Mouse (Mus musculus) forebrain, embryonic 10.5 days (tissue): ENCODE data around the gene Cxcl14. TPM values are rescaled to one million over a fixed set of nuclear protein-coding genes. Genes with fewer than 3 reads are reported as not detected.
A peak's percentile ranks its signal among the peaks of the same experiment; 100 is the strongest.

ENCODE experiments used
- DNase-seq: peaks from one replicate; pipeline ENCODE4 v3.0.0-alpha.2; 2017; ENCODE audit warnings: low spot score; ENCODE audit errors: extremely low spot score
- H3K27ac ChIP-seq: fragments of 300-500 bp; sonication (generic); 2 replicates; pipeline ENCODE4 v1.5.1; 2016; ENCODE audit warnings: mild to moderate bottlenecking
- H3K27me3 ChIP-seq: fragments of 300-500 bp; sonication (generic); 2 replicates; pipeline ENCODE4 v1.6.1; 2016; ENCODE audit warnings: mild to moderate bottlenecking; ENCODE audit not compliant: poor library complexity, severe bottlenecking
- H3K36me3 ChIP-seq: fragments of 300-500 bp; sonication (generic); replicated peaks from 2 replicates; pipeline ENCODE4 v1.6.1; 2016; ENCODE audit warnings: mild to moderate bottlenecking, moderate library complexity
- H3K4me1 ChIP-seq: fragments of 300-500 bp; sonication (generic); 2 replicates; pipeline ENCODE4 v1.6.1; 2016
- H3K4me3 ChIP-seq: fragments of 300-500 bp; sonication (generic); 2 replicates; pipeline ENCODE4 v1.5.1; 2016; ENCODE audit warnings: mild to moderate bottlenecking, moderate library complexity
- H3K9me3 ChIP-seq: fragments of 300-500 bp; sonication (generic); 2 replicates; pipeline ENCODE4 v1.6.1; 2016; ENCODE audit warnings: mild to moderate bottlenecking, moderate library complexity
- WGBS: fragments of 180-500 bp; shearing (Covaris S2); methylation state at CpG from one replicate; pipeline ENCODE4 v1.1.7; 2016; 5-methylcytosine and 5-hydroxymethylcytosine counted together
- polyA plus RNA-seq: library from polyadenylated mRNA; unstranded; fragments of >200 nt; fragmentation: Nextera tagmentation; extraction: Ambion mirVana; gene quantifications from 2 replicates; pipeline ENCODE4 v1.2.1, GENCODE M21; 2016

Cxcl14 gene
- polyA plus RNA-seq, 1 experiment from 2014 or later, result 2.7 TPM

- Histone ChIP-seq H3K9me3 (no peaks in the 10 kb centered on the region), H3K36me3 (no peaks in the 10 kb centered on the region), H3K4me1 (peaks cover 8% of the 10 kb centered on the region; the same call in 1 of the 2 replicates), H3K27me3 (peaks cover 13% of the 10 kb centered on the region), H3K27ac (no peak overlapping the region), H3K4me3 (no peak overlapping the region)
- no peak for DNase-seq
- WGBS, result 95% methylated on average over 13 of the region's 13 CpGs
These were observed 13.0 kb downstream of the Cxcl14 start for GRCm38 (mm10) chr13:56283321-56283720.

GRCm38 (mm10) chr13:56280356-56280755, 16.0 kb downstream of the Cxcl14 start:
- DNase-seq, result no peak
- H3K4me3 ChIP-seq, result no peak overlapping the region
- H3K27me3 ChIP-seq, result peaks cover 12% of the 10 kb centered on the region
- 79% methylated on average over 6 of the region's 6 CpGs for WGBS
- H3K9me3 ChIP-seq, result no peaks in the 10 kb centered on the region
- no peak overlapping the region for H3K27ac ChIP-seq
- H3K4me1 ChIP-seq, result 0 out of 2 replicates have a peak, but pooled peaks cover 4% of the 10 kb centered on the region
- no peaks in the 10 kb centered on the region for H3K36me3 ChIP-seq

GRCm38 (mm10) chr13:56279439-56279838, 16.9 kb downstream of the Cxcl14 start:
- H3K9me3 ChIP-seq, result no peaks in the 10 kb centered on the region
- 26% methylated on average over 8 of the region's 8 CpGs for WGBS
- H3K36me3 ChIP-seq, result no peaks in the 10 kb centered on the region
- H3K27me3 ChIP-seq, result peaks cover 14% of the 10 kb centered on the region
- H3K4me1 ChIP-seq, result no peaks in the 10 kb centered on the region
- H3K27ac ChIP-seq, result no peak overlapping the region
- H3K4me3 ChIP-seq, result no peak overlapping the region
- peak; percentile 87 for DNase-seq

- Histone ChIP-seq H3K4me1 (no peaks in the 10 kb centered on the region), H3K9me3 (peaks cover 13% of the 10 kb centered on the region; the same call in 1 of the 2 replicates), H3K4me3 (no peak overlapping the region), H3K36me3 (no peaks in the 10 kb centered on the region), H3K27me3 (peaks cover 14% of the 10 kb centered on the region), H3K27ac (no peak overlapping the region)
- WGBS, result 75% methylated on average over 2 of the region's 2 CpGs
- no peak for DNase-seq
These were observed 21.2 kb downstream of the Cxcl14 start for GRCm38 (mm10) chr13:56275171-56275570.

- Histone ChIP-seq H3K4me1 (0 out of 2 replicates have a peak, but pooled peaks cover 5% of the 10 kb centered on the region), H3K27ac (no peak overlapping the region), H3K27me3 (peaks cover 19% of the 10 kb centered on the region), H3K36me3 (no peaks in the 10 kb centered on the region), H3K9me3 (peaks cover 13% of the 10 kb centered on the region; the same call in 1 of the 2 replicates), H3K4me3 (no peak overlapping the region)
- WGBS, result 76% methylated on average over 13 of the region's 13 CpGs
- DNase-seq, result no peak
These were observed 26.2 kb downstream of the Cxcl14 start for GRCm38 (mm10) chr13:56270124-56270523.

- H3K4me3 ChIP-seq, result no peak overlapping the region
- H3K27ac ChIP-seq, result no peak overlapping the region
- DNase-seq, result no peak
- 0 out of 2 replicates have a peak, but pooled peaks cover 5% of the 10 kb centered on the region for H3K4me1 ChIP-seq
- H3K36me3 ChIP-seq, result no peaks in the 10 kb centered on the region
- H3K9me3 ChIP-seq, result peaks cover 13% of the 10 kb centered on the region; the same call in 1 of the 2 replicates
- peaks cover 46% of the 10 kb centered on the region for H3K27me3 ChIP-seq
- WGBS, result 73% methylated on average over 4 of the region's 4 CpGs
These were observed 29.0 kb downstream of the Cxcl14 start for GRCm38 (mm10) chr13:56267396-56267795.

GRCm38 (mm10) chr13:56266435-56266834, 29.9 kb downstream of the Cxcl14 start:
- Histone ChIP-seq H3K4me1 (peaks cover 12% of the 10 kb centered on the region), H3K4me3 (no peak overlapping the region), H3K36me3 (no peaks in the 10 kb centered on the region), H3K9me3 (peaks cover 7% of the 10 kb centered on the region; the same call in 1 of the 2 replicates), H3K27ac (no peak overlapping the region), H3K27me3 (peaks cover 55% of the 10 kb centered on the region)
- peak; percentile 50 for DNase-seq
- WGBS, result 47% methylated on average over 8 of the region's 8 CpGs

GRCm38 (mm10) chr13:56265661-56266060, 30.7 kb downstream of the Cxcl14 start:
- H3K4me3 ChIP-seq, result no peak overlapping the region
- no peaks in the 10 kb centered on the region for H3K36me3 ChIP-seq
- 80% methylated on average over 5 of the region's 5 CpGs for WGBS
- DNase-seq, result no peak
- H3K27ac ChIP-seq, result no peak overlapping the region
- H3K9me3 ChIP-seq, result no peaks in the 10 kb centered on the region; the same call in 1 of the 2 replicates
- peaks cover 63% of the 10 kb centered on the region for H3K27me3 ChIP-seq
- H3K4me1 ChIP-seq, result peaks cover 19% of the 10 kb centered on the region

GRCm38 (mm10) chr13:56262269-56262668, 34.1 kb downstream of the Cxcl14 start:
- no peaks in the 10 kb centered on the region for H3K36me3 ChIP-seq
- WGBS, result 54% methylated on average over 4 of the region's 4 CpGs
- peaks cover 52% of the 10 kb centered on the region for H3K4me1 ChIP-seq
- H3K27ac ChIP-seq, result no peak overlapping the region
- H3K4me3 ChIP-seq, result no peak overlapping the region
- DNase-seq, result no peak
- H3K9me3 ChIP-seq, result no peaks in the 10 kb centered on the region
- peaks cover 90% of the 10 kb centered on the region for H3K27me3 ChIP-seq

- 3% methylated on average over 17 of the region's 17 CpGs for WGBS
- Histone ChIP-seq H3K27ac (peak overlapping the region; percentile 84), H3K4me1 (peaks cover 65% of the 10 kb centered on the region), H3K4me3 (peak overlapping the region; percentile 32), H3K27me3 (peaks cover 100% of the 10 kb centered on the region), H3K36me3 (no peaks in the 10 kb centered on the region), H3K9me3 (no peaks in the 10 kb centered on the region)
- peak; percentile 48 for DNase-seq
These were observed 36.0 kb downstream of the Cxcl14 start for GRCm38 (mm10) chr13:56260344-56260780.

- Histone ChIP-seq H3K27me3 (peaks cover 100% of the 10 kb centered on the region), H3K36me3 (no peaks in the 10 kb centered on the region), H3K27ac (peak overlapping the region; percentile 84), H3K4me3 (peak overlapping the region; percentile 32), H3K9me3 (no peaks in the 10 kb centered on the region), H3K4me1 (peaks cover 69% of the 10 kb centered on the region)
- 2% methylated on average over 5 of the region's 5 CpGs for WGBS
- DNase-seq, result peak; percentile 42
These were observed 36.5 kb downstream of the Cxcl14 start for GRCm38 (mm10) chr13:56259926-56260250.

- Histone ChIP-seq H3K27me3 (peaks cover 100% of the 10 kb centered on the region), H3K9me3 (no peaks in the 10 kb centered on the region), H3K27ac (peak overlapping the region; percentile 84), H3K36me3 (no peaks in the 10 kb centered on the region), H3K4me3 (peak overlapping the region; percentile 51), H3K4me1 (peaks cover 73% of the 10 kb centered on the region)
- DNase-seq, result peak; percentile 67
- under 1% methylated on average over 55 of the region's 55 CpGs for WGBS
These were observed 37.1 kb downstream of the Cxcl14 start for GRCm38 (mm10) chr13:56259021-56259925.
